Mouse (Mus musculus): ENCODE measurements around the gene C1qtnf6. TPM values are rescaled to one million over a fixed set of nuclear protein-coding genes. Genes with fewer than 3 reads are reported as not detected.

Gene C1qtnf6
- total and polyA plus RNA-seq, 3 experiments, result 5.7 to 28.1 (median 6.3) TPM

DNA sequence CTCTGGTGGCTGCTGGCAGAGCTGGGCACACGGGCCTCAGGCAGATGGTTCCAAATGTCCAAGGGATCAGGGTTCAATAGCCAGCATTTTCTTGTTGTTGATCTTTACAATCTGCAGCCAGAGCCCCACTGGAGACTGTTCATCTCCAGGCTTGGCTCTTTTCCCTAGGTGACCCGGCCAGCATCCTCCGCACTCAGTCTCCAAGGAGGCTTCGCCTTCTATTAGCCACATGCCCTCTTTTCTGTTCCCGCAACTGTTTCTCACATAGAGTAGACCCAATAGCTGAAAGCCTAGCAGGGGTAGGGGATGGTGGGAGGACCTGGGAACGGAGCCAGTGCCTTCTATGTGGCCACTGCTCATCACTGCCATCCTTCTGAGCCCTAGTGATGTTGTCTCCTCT, 57.8 kb downstream of the C1qtnf6 start:
- Histone ChIP-seq H3K27me3 (replicated peaks) (no peaks in the 10 kb centered on the region), H3K4me2 (ENCODE audit: insufficient read depth, low read depth, poor library complexity, severe bottlenecking) (no peak overlapping the region), H3K36me3 (replicated peaks in 1 of 2; ENCODE audit: control insufficient read depth in 1 of 2, insufficient read depth in 1 of 2, low read length in 1 of 2) (no peaks in the 10 kb centered on the region), H3K9me3 (replicated peaks; ENCODE audit: low read length) (no peaks in the 10 kb centered on the region), H3K4me1 (ENCODE audit: control insufficient read depth in 1 of 2, insufficient read depth in 2 of 2) (peaks cover 44 to 76% of the 10 kb centered on the region in 2 experiments), H3K27ac (ENCODE audit: insufficient read depth, low read depth) (no peak overlapping the region), H3K79me2 (replicated peaks; ENCODE audit: control insufficient read depth, extremely low read depth, insufficient read depth, poor library complexity, severe bottlenecking) (no peaks in the 10 kb centered on the region), H3K9ac (ENCODE audit: insufficient read depth, low read depth) (no peak overlapping the region), H3K4me3 (replicated peaks in 1 of 3; ENCODE audit: low read depth in 2 of 3, low read length in 2 of 3, poor library complexity in 1 of 3) (no peak overlapping the region)
- dilution Hi-C loops (cut with MboI; ENCODE audit: extremely low pct_ligation_motif_present, extremely low pct_unique_long_range_greater_than_20kb, low sequenced_read_pairs) (no loop called here), in situ Hi-C loops (cut with MboI; ENCODE audit: low pct_ligation_motif_present, low pct_unique_long_range_greater_than_20kb, low sequenced_read_pairs) (no loop called here)
- no peak for TF ChIP-seq BHLHE40 (IDR thresholded peaks at IDR 0.05; ENCODE audit: low read depth, low read length)
- TF ChIP-seq ZMIZ1 (IDR thresholded peaks at IDR 0.05; ENCODE audit: low read depth, low read length), result no peak
- TF ChIP-seq MEF2A (IDR thresholded peaks at IDR 0.05; ENCODE audit: borderline replicate concordance, low read depth, low read length), result no peak
- no peak for TF ChIP-seq IRF4 (IDR thresholded peaks at IDR 0.05; ENCODE audit: low read depth, low read length)
- TF ChIP-seq E2F4 (IDR thresholded peaks at IDR 0.05; ENCODE audit: insufficient replicate concordance, low read depth, low read length), result no peak
- TF ChIP-seq MAX (IDR thresholded peaks at IDR 0.05; ENCODE audit: low read length), result no peak
- no peak for TF ChIP-seq KAT2A (IDR thresholded peaks at IDR 0.05; ENCODE audit: insufficient replicate concordance, low read length)
- TF ChIP-seq RAD21 (IDR thresholded peaks at IDR 0.05; ENCODE audit: low read depth, low read length), result no peak
- TF ChIP-seq UBTF (IDR thresholded peaks at IDR 0.05; ENCODE audit: low read depth, low read length), result no peak
- no peak for TF ChIP-seq MAZ (IDR thresholded peaks at IDR 0.05; ENCODE audit: low read depth, low read length)
- TF ChIP-seq CTCF (conservative IDR thresholded peaks at IDR 0.05 in 1 of 2, IDR thresholded peaks at IDR 0.05 in 1 of 2; ENCODE audit: low read depth in 2 of 2, low read length in 2 of 2), result no peak
- no peak for TF ChIP-seq CHD1 (IDR thresholded peaks at IDR 0.05; ENCODE audit: low read depth, low read length)
- no peak for TF ChIP-seq MXI1 (IDR thresholded peaks at IDR 0.05; ENCODE audit: low read depth, low read length)
- TF ChIP-seq NELFE (IDR thresholded peaks at IDR 0.05; ENCODE audit: low read depth, low read length), result no peak
- no peak for TF ChIP-seq PAX5 (IDR thresholded peaks at IDR 0.05; ENCODE audit: low read length)
- DNase-seq (ENCODE audit: extremely low read depth), result no peak

Other genes with a start within 250 kb of the C1qtnf6 start
- gene Csf2rb2, start 225.7 kb downstream of the C1qtnf6 start, total RNA-seq (2012; rRNA removed), result 15.6 and 21.6 TPM in 2 replicates
- 9.9 and 14.8 TPM in 2 replicates for gene Csf2rb2, start 225.7 kb downstream of the C1qtnf6 start, total RNA-seq (2014; rRNA removed)
- gene Csf2rb2, start 225.7 kb downstream of the C1qtnf6 start, polyA plus RNA-seq (2012; ENCODE audit: insufficient read length, low read depth), result 56.5 and 56.6 TPM in 2 replicates
- 146 and 179 TPM in 2 replicates for gene Csf2rb, start 205.7 kb downstream of the C1qtnf6 start, total RNA-seq (2012; rRNA removed)
- gene Csf2rb, start 205.7 kb downstream of the C1qtnf6 start, total RNA-seq (2014; rRNA removed), result 124 and 134 TPM in 2 replicates
- 222 and 269 TPM in 2 replicates for gene Csf2rb, start 205.7 kb downstream of the C1qtnf6 start, polyA plus RNA-seq (2012; ENCODE audit: insufficient read length, low read depth)
- not detected in 2 replicates for gene Tex33, start 135.5 kb downstream of the C1qtnf6 start, total RNA-seq (2012; rRNA removed)
- gene Tex33, start 135.5 kb downstream of the C1qtnf6 start, total RNA-seq (2014; rRNA removed), result not detected in 2 replicates
- not detected in 2 replicates for gene Tex33, start 135.5 kb downstream of the C1qtnf6 start, polyA plus RNA-seq (2012; ENCODE audit: insufficient read length, low read depth)
- gene Tst, start 125.5 kb downstream of the C1qtnf6 start, total RNA-seq (2012; rRNA removed), result 1.8 and 2.0 TPM in 2 replicates
- 0.66 and 0.67 TPM in 2 replicates for gene Tst, start 125.5 kb downstream of the C1qtnf6 start, total RNA-seq (2014; rRNA removed)
- 0.56 and 0.57 TPM in 2 replicates for gene Tst, start 125.5 kb downstream of the C1qtnf6 start, polyA plus RNA-seq (2012; ENCODE audit: insufficient read length, low read depth)
- gene Mpst, start 125.0 kb downstream of the C1qtnf6 start, total RNA-seq (2012; rRNA removed), result 33.0 and 46.3 TPM in 2 replicates
- gene Mpst, start 125.0 kb downstream of the C1qtnf6 start, total RNA-seq (2014; rRNA removed), result 18.1 and 27.0 TPM in 2 replicates
- 21.5 and 24.4 TPM in 2 replicates for gene Mpst, start 125.0 kb downstream of the C1qtnf6 start, polyA plus RNA-seq (2012; ENCODE audit: insufficient read length, low read depth)
- gene Kctd17, start 102.9 kb downstream of the C1qtnf6 start, total RNA-seq (2012; rRNA removed), result not detected in 2 replicates
- not detected in 2 replicates for gene Kctd17, start 102.9 kb downstream of the C1qtnf6 start, total RNA-seq (2014; rRNA removed)
- not detected in 2 replicates for gene Kctd17, start 102.9 kb downstream of the C1qtnf6 start, polyA plus RNA-seq (2012; ENCODE audit: insufficient read length, low read depth)
- 0.08 and 0.34 TPM in 2 replicates for gene Tmprss6, start 62.8 kb downstream of the C1qtnf6 start, total RNA-seq (2012; rRNA removed)
- gene Tmprss6, start 62.8 kb downstream of the C1qtnf6 start, total RNA-seq (2014; rRNA removed), result 0.24 TPM in 2 replicates
- gene Tmprss6, start 62.8 kb downstream of the C1qtnf6 start, polyA plus RNA-seq (2012; ENCODE audit: insufficient read length, low read depth), result 0.54 and 0.70 TPM in 2 replicates
- gene Il2rb, start 36.1 kb downstream of the C1qtnf6 start, total RNA-seq (2012; rRNA removed), result 31.2 and 34.3 TPM in 2 replicates
- 26.0 and 32.1 TPM in 2 replicates for gene Il2rb, start 36.1 kb downstream of the C1qtnf6 start, total RNA-seq (2014; rRNA removed)
- 47.2 and 60.0 TPM in 2 replicates for gene Il2rb, start 36.1 kb downstream of the C1qtnf6 start, polyA plus RNA-seq (2012; ENCODE audit: insufficient read length, low read depth)
- gene Sstr3, start 13.3 kb upstream of the C1qtnf6 start, total RNA-seq (2012; rRNA removed), result not detected in 2 replicates
- not detected in 2 replicates for gene Sstr3, start 13.3 kb upstream of the C1qtnf6 start, total RNA-seq (2014; rRNA removed)
- gene Sstr3, start 13.3 kb upstream of the C1qtnf6 start, polyA plus RNA-seq (2012; ENCODE audit: insufficient read length, low read depth), result 0.14 and 0.36 TPM in 2 replicates
- gene Rac2, start 41.4 kb upstream of the C1qtnf6 start, total RNA-seq (2012; rRNA removed), result 314 and 453 TPM in 2 replicates
- 142 and 160 TPM in 2 replicates for gene Rac2, start 41.4 kb upstream of the C1qtnf6 start, total RNA-seq (2014; rRNA removed)
- gene Rac2, start 41.4 kb upstream of the C1qtnf6 start, polyA plus RNA-seq (2012; ENCODE audit: insufficient read length, low read depth), result 883 and 942 TPM in 2 replicates
- 42.2 and 51.9 TPM in 2 replicates for gene Cyth4, start 65.6 kb upstream of the C1qtnf6 start, total RNA-seq (2012; rRNA removed)
- gene Cyth4, start 65.6 kb upstream of the C1qtnf6 start, total RNA-seq (2014; rRNA removed), result 38.6 and 39.2 TPM in 2 replicates
- 75.3 and 80.5 TPM in 2 replicates for gene Cyth4, start 65.6 kb upstream of the C1qtnf6 start, polyA plus RNA-seq (2012; ENCODE audit: insufficient read length, low read depth)
- not detected in 2 replicates for gene Elfn2, start 187.4 kb upstream of the C1qtnf6 start, total RNA-seq (2012; rRNA removed)
- not detected in 2 replicates for gene Elfn2, start 187.4 kb upstream of the C1qtnf6 start, total RNA-seq (2014; rRNA removed)
- gene Elfn2, start 187.4 kb upstream of the C1qtnf6 start, polyA plus RNA-seq (2012; ENCODE audit: insufficient read length, low read depth), result 0.06 TPM in 1 of 2 replicates, not detected in the other
- gene Mfng, start 242.1 kb upstream of the C1qtnf6 start, total RNA-seq (2012; rRNA removed), result 35.2 and 43.2 TPM in 2 replicates
- gene Mfng, start 242.1 kb upstream of the C1qtnf6 start, total RNA-seq (2014; rRNA removed), result 46.5 and 52.5 TPM in 2 replicates
- 57.7 and 63.7 TPM in 2 replicates for gene Mfng, start 242.1 kb upstream of the C1qtnf6 start, polyA plus RNA-seq (2012; ENCODE audit: insufficient read length, low read depth)

Measured in CH12.LX (cell line).